Mouse (Mus musculus) subcutaneous adipose tissue, adult 2 months (tissue): ENCODE data around the gene Mapkbp1. TPM values are rescaled to one million over a fixed set of nuclear protein-coding genes. Genes with fewer than 3 reads are reported as not detected.

Experiments
- polyA plus RNA-seq: library from polyadenylated mRNA; depleted of rRNA; stranded (reverse); fragments of >200 nt; gene quantifications from 2 replicates; pipeline ENCODE4 v1.2.3, GENCODE M21; 2012; ENCODE audit warnings: low replicate concordance; rRNA removed

Gene Mapkbp1
- polyA plus RNA-seq = 22.1 and 36.1 TPM in 2 replicates

DNA sequence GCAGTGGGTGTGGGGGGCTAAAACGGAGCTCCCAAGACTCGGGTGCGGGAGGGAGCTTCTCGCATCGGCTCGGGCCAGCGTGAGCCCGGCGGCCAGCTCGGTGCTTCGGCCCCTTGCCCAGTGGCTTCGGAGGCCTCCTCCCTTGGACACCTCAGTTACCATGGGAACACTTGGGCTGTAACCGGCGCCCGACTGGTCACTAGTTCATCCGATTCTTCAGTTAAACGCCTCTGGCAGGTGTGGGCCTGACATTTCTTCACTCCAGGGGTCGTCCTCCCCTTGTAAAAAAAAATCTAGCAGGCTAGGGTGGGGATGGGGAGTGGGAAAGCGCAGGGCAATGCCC is at the start of gene Mapkbp1:
Gene Mapkbp1 (plus strand): TSS at position 163 of the 343 bp plus-strand sequence.

DNA sequence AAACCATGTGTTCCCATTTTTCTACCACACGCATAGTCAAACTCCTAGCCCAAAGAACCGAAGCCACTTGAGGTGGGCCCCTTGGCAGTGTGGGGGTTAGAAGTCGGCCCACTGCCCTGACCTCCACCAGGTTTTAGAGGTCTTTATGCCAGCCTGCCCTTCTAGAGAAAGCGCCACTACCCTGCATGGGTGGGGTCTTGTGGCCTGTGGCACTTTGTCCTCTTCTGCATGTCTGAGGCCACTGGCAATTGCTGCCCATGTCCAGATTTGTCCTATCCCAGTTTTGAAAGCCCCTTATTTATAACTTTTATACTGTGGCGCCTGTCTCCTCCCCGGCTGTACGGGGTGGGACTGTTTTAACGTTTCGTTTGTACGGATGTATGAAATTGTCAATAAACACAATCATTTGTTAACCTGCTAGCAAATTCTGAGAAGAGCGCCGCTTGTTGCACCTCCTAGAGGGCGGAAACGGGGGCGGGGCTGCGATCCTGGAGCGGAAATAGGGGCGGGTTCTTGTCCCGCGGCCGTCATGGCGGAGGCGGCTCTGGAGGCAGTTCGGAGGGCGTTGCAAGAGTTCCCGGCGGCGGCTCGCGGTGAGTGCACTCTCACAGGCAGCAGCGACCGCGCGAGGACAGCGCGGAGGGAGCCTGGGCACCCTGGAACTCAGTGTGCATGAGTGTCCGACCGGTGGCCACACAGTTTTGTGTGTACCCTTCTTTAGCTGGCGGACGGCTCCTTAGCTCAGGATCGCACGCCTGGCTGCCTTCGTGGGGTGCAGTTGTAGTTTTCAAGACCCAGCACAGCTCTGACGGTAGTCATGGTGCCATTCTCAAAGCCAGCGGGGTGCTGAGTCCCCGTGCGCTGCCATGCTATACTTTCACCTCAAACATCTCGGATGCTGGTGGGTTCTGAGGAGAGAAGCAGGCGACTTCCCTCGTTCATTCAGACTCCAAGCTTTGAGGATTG is 54.8 kb downstream of the Mapkbp1 start, which contains the start of the genes Jmjd7 and Gm28042:
Gene Jmjd7 (plus strand): TSS at position 500 of the 966 bp plus-strand sequence.
Gene Gm28042 (plus strand): TSS at position 510 of the 966 bp plus-strand sequence.

DNA sequence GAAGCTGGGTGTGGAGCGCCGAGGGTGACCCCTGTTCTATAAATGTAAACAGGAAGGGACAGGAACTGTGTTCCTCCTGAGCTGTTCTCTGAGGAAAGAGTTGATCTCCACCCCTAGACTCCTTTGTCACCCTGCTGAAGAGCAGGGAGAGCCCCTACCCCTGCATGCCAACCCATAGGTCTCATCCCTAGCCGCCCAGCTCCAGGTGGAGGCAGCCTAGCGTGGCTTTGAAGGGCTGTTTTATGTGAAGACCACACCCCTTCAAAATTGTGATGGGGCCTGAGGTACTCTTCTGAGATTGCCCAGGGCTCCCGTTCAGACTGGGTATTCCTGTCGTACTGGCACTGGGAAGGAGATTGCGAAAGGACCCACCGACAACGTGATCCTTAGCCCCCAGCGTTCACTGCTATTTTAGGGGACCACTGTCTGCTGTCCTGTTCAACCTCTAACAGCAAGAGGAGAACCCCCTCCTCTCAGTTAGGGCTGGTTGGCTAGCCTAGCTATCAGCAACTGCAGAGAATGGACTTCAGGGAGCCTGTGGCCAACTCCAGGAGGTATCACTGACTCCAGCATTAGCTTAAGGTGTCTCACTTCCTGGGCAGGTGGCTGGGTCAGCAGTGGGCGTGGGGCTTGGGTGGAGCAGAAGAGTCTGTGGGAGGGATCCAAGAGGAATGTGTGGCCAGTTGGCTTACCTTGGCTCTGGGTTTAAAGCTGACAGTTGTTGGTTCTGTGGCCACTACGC is 60.4 kb downstream of the Mapkbp1 start, which contains the start of gene Pla2g4b:
Gene Pla2g4b (plus strand): TSS at position 692 of the 742 bp plus-strand sequence.

Other genes starting within 250 kb of the Mapkbp1 start
- 3.4 and 4.1 TPM in 2 replicates for gene Itpka, start 230.4 kb upstream of the Mapkbp1 start, polyA plus RNA-seq
- 0.11 and 1.7 TPM in 2 replicates for gene Ltk, start 212.3 kb upstream of the Mapkbp1 start, polyA plus RNA-seq
- 16.6 and 25.9 TPM in 2 replicates for gene Rpap1, start 185.2 kb upstream of the Mapkbp1 start, polyA plus RNA-seq
- gene Tyro3, start 175.0 kb upstream of the Mapkbp1 start, polyA plus RNA-seq = 1.9 and 12.4 TPM in 2 replicates
- 17.6 and 42.1 TPM in 2 replicates for gene Mga, start 75.5 kb upstream of the Mapkbp1 start, polyA plus RNA-seq
- gene Jmjd7, start 54.8 kb downstream of the Mapkbp1 start, polyA plus RNA-seq = 7.9 and 14.1 TPM in 2 replicates
- 3.3 and 4.9 TPM in 2 replicates for gene Gm28042, start 54.8 kb downstream of the Mapkbp1 start, polyA plus RNA-seq
- 4.3 and 7.6 TPM in 2 replicates for gene Pla2g4b, start 60.7 kb downstream of the Mapkbp1 start, polyA plus RNA-seq
- 44.2 and 57.4 TPM in 2 replicates for gene Ehd4, start 181.9 kb downstream of the Mapkbp1 start, polyA plus RNA-seq